Mouse (Mus musculus) liver, adult 2 months (tissue): Measurements from ENCODE around the gene Gucy2c. TPM values are rescaled to one million over a fixed set of nuclear protein-coding genes. Genes with fewer than 3 reads are reported as not detected.
A peak's percentile ranks its signal among the peaks of the same experiment; 100 is the strongest.

Experiments
- DNase-seq: peaks from one replicate; pipeline ENCODE4 v3.0.0-alpha.2; 2011; ENCODE audit warnings: low read depth, low spot score; ENCODE audit errors: extremely low read depth
- H3K27ac ChIP-seq: fragments of 200-500 bp; replicated peaks from 2 replicates; pipeline ENCODE4 v1.5.1; 2012; ENCODE audit warnings: low read depth, mild to moderate bottlenecking, control low read depth, inconsistent platforms, low read length; ENCODE audit not compliant: insufficient read depth
- H3K27me3 ChIP-seq: fragments of 200-500 bp; 2 replicates; pipeline ENCODE4 v1.6.1; 2012; ENCODE audit warnings: mild to moderate bottlenecking, moderate library complexity, low read length, inconsistent platforms; ENCODE audit not compliant: control insufficient read depth, insufficient read depth
- H3K36me3 ChIP-seq: fragments of 200-500 bp; 2 replicates; pipeline ENCODE4 v1.6.1; 2012; ENCODE audit warnings: low read length, inconsistent platforms; ENCODE audit not compliant: control insufficient read depth, insufficient read depth
- H3K4me1 ChIP-seq: fragments of 200-500 bp; 2 replicates; pipeline ENCODE4 v1.6.1; 2011; ENCODE audit warnings: low read length; ENCODE audit not compliant: control insufficient read depth, insufficient read depth
- H3K4me3 ChIP-seq: fragments of 200-500 bp; 2 replicates; pipeline ENCODE4 v1.5.1; 2011; ENCODE audit warnings: low read depth, mild to moderate bottlenecking, control low read depth, low read length, moderate library complexity; ENCODE audit not compliant: insufficient read depth
- H3K79me2 ChIP-seq: fragments of 200-500 bp; 2 replicates; pipeline ENCODE4 v1.6.1; 2012; ENCODE audit warnings: inconsistent platforms, mild to moderate bottlenecking, low read length, moderate library complexity; ENCODE audit not compliant: control insufficient read depth, insufficient read depth
- H3K9ac ChIP-seq: fragments of 200-500 bp; 2 replicates; pipeline ENCODE4 v1.6.1; 2012; ENCODE audit warnings: low read depth, mild to moderate bottlenecking, control low read depth, inconsistent platforms, low read length
- CTCF ChIP-seq: fragments of 200-500 bp; IDR thresholded peaks from 2 replicates; pipeline ENCODE4 v1.5.1; 2011; ENCODE audit warnings: low read depth, low read length, control low read depth
- POLR2A ChIP-seq: fragments of 200-500 bp; IDR thresholded peaks from 2 replicates; pipeline ENCODE4 v1.6.1; 2011; ENCODE audit warnings: low read length, control low read depth; ENCODE audit not compliant: insufficient read depth; ENCODE audit errors: extremely low read depth
- WGBS: fragments of 180-500 bp; shearing (Covaris S2); methylation state at CpG from one replicate; pipeline ENCODE4 v1.1.7; 2018; 5-methylcytosine and 5-hydroxymethylcytosine counted together
- polyA plus RNA-seq: library from polyadenylated mRNA; depleted of rRNA; stranded (reverse); fragments of >200 nt; gene quantifications from 2 replicates; pipeline ENCODE4 v1.2.3, GENCODE M21; 2012
- total RNA-seq: library from RNA; depleted of rRNA; stranded (reverse); fragments of >200 nt; gene quantifications from 2 replicates; pipeline ENCODE4 v1.2.3, GENCODE M21; 2014

Gucy2c gene
- total and polyA plus RNA-seq, 2 experiments: 0.55 to 0.56 TPM

DNA sequence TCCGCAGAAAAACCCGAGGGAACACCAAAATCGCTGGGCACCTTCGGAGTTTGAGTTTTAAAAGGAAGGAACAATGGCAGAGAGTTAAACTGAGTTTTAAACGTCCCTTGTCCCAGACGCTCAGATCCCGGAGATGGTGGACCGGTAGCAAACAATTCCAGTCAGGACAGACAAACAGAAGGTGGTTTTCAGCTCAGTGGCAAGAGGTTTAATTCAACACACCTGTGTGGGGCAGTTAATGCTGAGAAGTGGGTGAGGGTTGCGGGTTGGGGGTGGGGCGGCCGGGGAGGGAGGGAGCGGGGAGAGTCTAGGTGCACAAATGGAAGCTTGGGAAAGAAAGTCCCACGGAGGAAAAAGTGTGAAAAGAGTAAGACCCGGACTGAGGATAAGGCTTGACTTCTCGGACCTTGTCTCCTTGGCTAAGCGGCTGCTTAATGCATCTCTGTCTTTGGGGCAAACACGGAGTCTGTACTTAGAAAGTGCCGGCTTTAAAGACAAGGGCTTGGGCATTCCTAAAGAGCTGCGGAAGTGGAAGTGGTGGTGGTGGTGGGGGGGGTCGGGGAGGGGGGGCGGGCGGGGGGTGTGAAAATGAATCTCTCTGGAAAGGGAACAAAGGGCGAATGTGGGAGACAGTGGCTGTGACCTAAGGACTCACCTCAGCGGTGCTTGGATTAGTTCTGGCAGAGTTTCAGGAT is 12.4 kb upstream of the Gucy2c start:
- no peak for TF ChIP-seq POLR2A
- TF ChIP-seq CTCF: no peak
- no peaks in the 10 kb centered on the region for H3K36me3 ChIP-seq
- H3K27ac ChIP-seq: no peak overlapping the region
- H3K27me3 ChIP-seq: no peaks in the 10 kb centered on the region
- no peak for DNase-seq
- H3K79me2 ChIP-seq: no peaks in the 10 kb centered on the region
- no peaks in the 10 kb centered on the region for H3K4me1 ChIP-seq
- H3K4me3 ChIP-seq: peak overlapping the region; percentile 22
- no peak overlapping the region for H3K9ac ChIP-seq
- 2% methylated on average over 24 of the region's 24 CpGs for WGBS

- WGBS: 49% methylated on average over 16 of the region's 16 CpGs
Measured at GRCm38 (mm10) chr6:136792884-136793758, 11.6 kb upstream of the Gucy2c start.

DNA sequence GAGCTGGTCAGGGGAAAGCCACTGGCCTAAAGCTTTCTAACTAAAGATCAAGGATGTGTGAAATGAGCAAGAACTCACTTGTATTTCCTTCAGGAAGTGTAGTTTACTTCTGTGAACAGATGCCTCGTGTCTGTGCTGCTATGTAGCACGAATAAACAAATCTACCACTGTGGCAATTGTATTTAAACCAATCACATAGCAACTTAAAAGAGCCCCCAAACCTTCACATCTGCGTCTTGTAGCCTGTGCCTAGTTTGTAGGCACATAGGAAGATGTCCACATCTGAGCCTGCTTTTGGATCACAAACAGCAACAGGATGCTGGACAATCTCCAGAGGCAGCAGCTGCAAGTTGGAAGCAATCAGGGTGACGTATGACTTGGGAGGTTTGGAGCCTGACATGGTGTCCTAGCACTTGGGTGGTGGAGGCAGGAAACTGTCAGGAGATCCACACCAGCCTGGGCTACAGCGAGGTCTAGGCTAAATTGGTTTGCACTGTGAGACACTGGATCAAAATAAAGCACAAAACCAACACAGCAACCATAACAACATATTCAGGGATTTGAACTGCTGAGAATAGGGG is 7.9 kb upstream of the Gucy2c start:
- whole genome bisulfite sequencing: 68% methylated on average over 5 of the region's 5 CpGs
- Histone ChIP-seq H3K27ac (no peak overlapping the region), H3K27me3 (no peaks in the 10 kb centered on the region)

More at GRCm38 (mm10) chr6:136792884-136793758, 11.6 kb upstream of the Gucy2c start:
- H3K27ac ChIP-seq: no peak overlapping the region
- DNase-seq: no peak
- H3K4me3 ChIP-seq: no peak overlapping the region
- no peaks in the 10 kb centered on the region for H3K36me3 ChIP-seq
- no peaks in the 10 kb centered on the region for H3K79me2 ChIP-seq
- no peak for TF ChIP-seq CTCF
- TF ChIP-seq POLR2A: no peak
- H3K27me3 ChIP-seq: no peaks in the 10 kb centered on the region
- no peaks in the 10 kb centered on the region for H3K4me1 ChIP-seq
- H3K9ac ChIP-seq: no peak overlapping the region

GRCm38 (mm10) chr6:136782761-136783160 is 1.2 kb upstream of the Gucy2c start:
- 94% methylated on average over 9 of the region's 9 CpGs for WGBS
- H3K36me3 ChIP-seq: no peaks in the 10 kb centered on the region
- no peak overlapping the region for H3K27ac ChIP-seq
- H3K9ac ChIP-seq: no peak overlapping the region
- H3K79me2 ChIP-seq: no peaks in the 10 kb centered on the region
- TF ChIP-seq POLR2A (no peak), CTCF (no peak)
- no peak for DNase-seq
- peaks cover 2% of the 10 kb centered on the region; the same call in 1 of the 2 replicates for H3K27me3 ChIP-seq
- no peaks in the 10 kb centered on the region for H3K4me1 ChIP-seq
- no peak overlapping the region for H3K4me3 ChIP-seq

More for the DNA sequence above, 7.9 kb upstream of the Gucy2c start:
- no peak for TF ChIP-seq CTCF
- no peak for TF ChIP-seq POLR2A
- Histone ChIP-seq H3K4me3 (no peak overlapping the region), H3K9ac (no peak overlapping the region), H3K36me3 (no peaks in the 10 kb centered on the region), H3K79me2 (no peaks in the 10 kb centered on the region), H3K4me1 (no peaks in the 10 kb centered on the region)
- DNase-seq: peak; percentile 26

DNA sequence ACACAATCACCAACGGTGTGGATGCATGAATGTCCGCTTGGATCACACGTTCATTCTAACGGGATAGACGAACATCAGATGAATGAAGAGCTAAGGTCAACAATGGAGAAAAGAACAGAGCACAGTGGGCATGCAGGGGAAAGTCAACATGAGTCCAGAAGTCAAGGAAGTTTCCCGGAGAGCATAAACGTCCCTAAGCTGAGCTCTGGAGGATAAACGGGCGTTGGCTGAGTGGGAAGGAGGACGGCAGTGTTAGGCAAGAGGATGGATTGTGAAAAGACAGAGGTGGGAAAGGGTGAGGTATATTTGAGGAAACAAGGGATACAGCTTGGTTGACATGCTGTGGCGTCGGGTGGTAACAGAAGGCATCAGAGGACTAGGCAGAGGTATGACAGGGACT is 581 bp upstream of the Gucy2c start:
- no peak for DNase-seq
- H3K27me3 ChIP-seq: peaks cover 2% of the 10 kb centered on the region; the same call in 1 of the 2 replicates
- TF ChIP-seq POLR2A (no peak), CTCF (no peak)
- H3K36me3 ChIP-seq: no peaks in the 10 kb centered on the region
- WGBS: 72% methylated on average over 12 of the region's 12 CpGs
- no peaks in the 10 kb centered on the region for H3K79me2 ChIP-seq
- no peak overlapping the region for H3K27ac ChIP-seq
- no peaks in the 10 kb centered on the region for H3K4me1 ChIP-seq
- no peak overlapping the region for H3K4me3 ChIP-seq
- H3K9ac ChIP-seq: no peak overlapping the region
